Mouse (Mus musculus): ENCODE measurements around the gene Lmod3. TPM values are rescaled to one million over a fixed set of nuclear protein-coding genes. Genes with fewer than 3 reads are reported as not detected.

Lmod3 gene
- polyA plus RNA-seq, 1 experiment from 2014 or later = 0.13 TPM

DNA sequence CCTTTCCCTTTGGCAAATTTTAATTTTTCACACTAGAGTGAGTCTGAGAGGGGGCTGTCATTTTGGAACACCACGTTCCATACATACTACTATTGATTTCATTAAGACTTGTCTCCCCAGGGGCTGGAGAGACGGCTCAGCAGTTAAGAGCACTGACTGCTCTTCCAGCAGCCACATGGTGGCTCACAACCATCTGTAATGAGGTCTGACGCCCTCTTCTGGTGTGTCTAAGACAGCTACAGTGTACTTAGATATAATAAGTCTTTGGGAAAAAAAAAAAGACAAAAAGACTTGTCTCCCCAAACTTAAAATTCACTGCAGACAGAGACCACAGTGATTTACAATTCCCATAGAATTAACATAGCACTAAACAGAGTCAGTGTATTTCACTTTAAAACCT is 52.1 kb downstream of the Lmod3 start:
- no peaks in the 10 kb centered on the region for H3K27me3 ChIP-seq (ENCODE audit: low read depth, poor library complexity, severe bottlenecking)
- peaks cover 60% of the 10 kb centered on the region for H3K36me3 ChIP-seq
- no peak overlapping the region for H3K4me3 ChIP-seq
- no peaks in the 10 kb centered on the region for H3K9me3 ChIP-seq (replicated peaks)
- peaks cover 13% of the 10 kb centered on the region for H3K4me1 ChIP-seq
- no peak overlapping the region for H3K27ac ChIP-seq
- 80% methylated on average over 3 of the region's 3 CpGs for WGBS
- DNase-seq (ENCODE audit: low spot score) = no peak

Other genes starting within 250 kb of the Lmod3 start
- gene Fam19a4, start 192.3 kb downstream of the Lmod3 start, polyA plus RNA-seq (2016; fragmentation: Nextera tagmentation; extraction: Ambion mirVana) = 0.48 and 0.56 TPM in 2 replicates
- 20.8 and 22.0 TPM in 2 replicates for gene Eogt, start 103.6 kb downstream of the Lmod3 start, polyA plus RNA-seq (2016; fragmentation: Nextera tagmentation; extraction: Ambion mirVana)
- 20.9 and 27.8 TPM in 2 replicates for gene Tmf1, start 73.6 kb downstream of the Lmod3 start, polyA plus RNA-seq (2016; fragmentation: Nextera tagmentation; extraction: Ambion mirVana)
- 85.0 and 96.2 TPM in 2 replicates for gene Uba3, start 47.1 kb downstream of the Lmod3 start, polyA plus RNA-seq (2016; fragmentation: Nextera tagmentation; extraction: Ambion mirVana)
- gene Arl6ip5, start 42.1 kb downstream of the Lmod3 start, polyA plus RNA-seq (2016; fragmentation: Nextera tagmentation; extraction: Ambion mirVana) = 24.0 and 27.5 TPM in 2 replicates